In the genomic region with DNA sequence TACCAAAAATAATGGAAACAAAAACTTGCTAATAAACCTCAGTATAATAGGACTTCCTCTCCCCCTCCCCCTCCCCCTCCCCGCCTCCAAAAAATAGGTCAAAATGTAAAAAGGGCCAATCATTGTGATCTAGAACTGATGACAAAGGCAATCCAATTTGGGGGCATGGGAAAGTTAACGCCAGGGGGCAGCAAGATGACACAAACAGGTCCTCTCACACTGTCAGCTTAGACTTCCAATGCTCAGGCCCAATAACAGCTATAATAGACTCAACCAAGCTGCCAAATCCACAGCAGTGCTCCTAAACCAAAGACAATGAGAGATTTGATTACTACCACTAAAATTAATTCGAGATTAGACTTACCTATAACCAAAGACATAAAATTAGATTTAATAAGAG, we compare ENCODE assay signal across 9 mouse cellular contexts. TPM values are rescaled to one million over a fixed set of nuclear protein-coding genes. Genes with fewer than 3 reads are reported as not detected.
DNase-seq lines count a peak whose midpoint lies in the region; TF ChIP-seq lines count a peak whose summit lies in the region.
"Had no signal": no experiment of that assay in that cellular context is flagged by ENCODE, and none has a peak within 500 bp of the region (broad histone marks: within the 10 kb centered on the region; RNA-seq: fewer than 3 reads in every experiment).

No protein-coding gene starts in this region.

- no peak overlapping the region for H3K4me3 ChIP-seq in bone marrow, adult 2 months (replicated peaks; ENCODE audit: control insufficient read depth, low read depth, low read length)

- no peak for TF ChIP-seq POLR2A in bone marrow, adult 2 months (IDR thresholded peaks at IDR 0.05; ENCODE audit: borderline replicate concordance, control insufficient read depth, low read depth, low read length)

- no peaks in the 10 kb centered on the region for H3K4me1 ChIP-seq in bone marrow, adult 2 months (ENCODE audit: control insufficient read depth, insufficient read depth, low read length)

- intact Hi-C loops in left cerebral cortex, postnatal 36 days (cut with DNase I) = loop anchor here (5.0 kb wide), 2 partner anchors 73 to 118 kb away; a partner anchor contains a TSS

- peak; percentile 61 for TF ChIP-seq CTCF in bone marrow, adult 2 months (IDR thresholded peaks at IDR 0.05; ENCODE audit: control insufficient read depth, insufficient read depth, low read length)

- WGBS in bone marrow, adult 2 months = 3% methylated on average over 3 of the region's 3 CpGs

- no peak overlapping the region for H3K27ac ChIP-seq in bone marrow, adult 2 months (ENCODE audit: control insufficient read depth, insufficient read depth, low read depth, low read length, poor library complexity)

- peak; percentile 63 for DNase-seq in urinary bladder, postnatal 14 days (ENCODE audit: low spot score)
- DNase-seq in urinary bladder, postnatal 10 days (ENCODE audit: low spot score) = no peak
- DNase-seq in forelimb bud, embryonic 11.5 days (ENCODE audit: low read depth, low spot score) = peak; percentile 0
- peak; percentile 62 for DNase-seq in kidney, adult 18-20 months
- peak; percentile 4 for DNase-seq in left cerebral cortex, postnatal 36 days (ENCODE audit: low spot score in 2 of 2)
- DNase-seq in retina, postnatal 7 days (ENCODE audit: low read depth, low spot score) = peak; percentile 24
- DNase-seq in yolk sac, embryonic 10.5 days (ENCODE audit: low spot score) = peak; percentile 15

RNA-seq across cellular contexts. Expression of a gene that starts 16.5 kb away (rescaled TPM):
- polyA plus RNA-seq in bone marrow, adult 2 months (2011; ENCODE audit: insufficient read depth, insufficient read length, low replicate concordance, missing spikeins) = 1.4 TPM in 1 of 2 replicates, not detected in the other
- not detected for total RNA-seq in left cerebral cortex, postnatal 36 days (2021)
- polyA plus RNA-seq: heart, embryonic 14.5 days had no signal

RNA-seq across cellular contexts. Expression of a gene that starts 51.3 kb away (rescaled TPM):
- polyA plus RNA-seq in bone marrow, adult 2 months (2011; ENCODE audit: insufficient read depth, insufficient read length, low replicate concordance, missing spikeins) = not detected in 2 replicates
- not detected for total RNA-seq in left cerebral cortex, postnatal 36 days (2021)
- polyA plus RNA-seq: heart, embryonic 14.5 days had no signal

RNA-seq across cellular contexts. Expression of a gene that starts 55.1 kb away (rescaled TPM):
- not detected in 2 replicates for polyA plus RNA-seq in bone marrow, adult 2 months (2011; ENCODE audit: insufficient read depth, insufficient read length, low replicate concordance, missing spikeins)
- total RNA-seq in left cerebral cortex, postnatal 36 days (2021) = not detected
- polyA plus RNA-seq: heart, embryonic 14.5 days had no signal
